Mouse (Mus musculus) neural tube, embryonic 13.5 days (tissue): ENCODE results near the gene Mrpl4. TPM values are rescaled to one million over a fixed set of nuclear protein-coding genes. Genes with fewer than 3 reads are reported as not detected.

Experiments
- ATAC-seq: fragments of 200-750 bp; cut with Nextera tagmentation; 2 replicates; pipeline ENCODE4 v1.8.0; 2017; ENCODE audit warnings: low read depth, mild to moderate bottlenecking, moderate TSS enrichment, moderate library complexity
- H3K27ac ChIP-seq: fragments of 300-500 bp; sonication (generic); replicated peaks from 2 replicates; pipeline ENCODE4 v1.5.1; 2015; ENCODE audit warnings: moderate library complexity, mild to moderate bottlenecking, inconsistent platforms
- H3K27me3 ChIP-seq: fragments of 300-500 bp; sonication (generic); 2 replicates; pipeline ENCODE4 v1.6.1; 2015; ENCODE audit warnings: mild to moderate bottlenecking, inconsistent platforms
- H3K36me3 ChIP-seq: fragments of 300-500 bp; sonication (generic); 2 replicates; pipeline ENCODE4 v1.6.1; 2015; ENCODE audit warnings: mild to moderate bottlenecking, inconsistent platforms
- H3K4me1 ChIP-seq: fragments of 300-500 bp; sonication (generic); replicated peaks from 2 replicates; pipeline ENCODE4 v1.6.1; 2015; ENCODE audit warnings: inconsistent platforms
- H3K4me2 ChIP-seq: fragments of 300-500 bp; sonication (generic); 2 replicates; pipeline ENCODE4 v1.6.1; 2015; ENCODE audit warnings: inconsistent platforms, mild to moderate bottlenecking, moderate library complexity
- H3K4me3 ChIP-seq: fragments of 300-500 bp; sonication (generic); 2 replicates; pipeline ENCODE4 v1.5.1; 2015; ENCODE audit warnings: mild to moderate bottlenecking, inconsistent platforms
- H3K9ac ChIP-seq: fragments of 300-500 bp; sonication (generic); 2 replicates; pipeline ENCODE4 v1.6.1; 2015; ENCODE audit warnings: moderate library complexity, mild to moderate bottlenecking, inconsistent platforms
- H3K9me3 ChIP-seq: fragments of 300-500 bp; sonication (generic); 2 replicates; pipeline ENCODE4 v1.6.1; 2016; ENCODE audit warnings: inconsistent platforms
- WGBS: fragments of 180-500 bp; shearing (Covaris S2); methylation state at CpG from one replicate; pipeline ENCODE4 v1.1.7; 2015; 5-methylcytosine and 5-hydroxymethylcytosine counted together
- polyA plus RNA-seq: library from polyadenylated mRNA; unstranded; fragments of >200 nt; fragmentation: Nextera tagmentation; extraction: Ambion mirVana; gene quantifications from 2 replicates; pipeline ENCODE4 v1.2.1, GENCODE M21; 2015

Gene Mrpl4
- polyA plus RNA-seq, 1 experiment from 2014 or later: 105 TPM

GRCm38 (mm10) chr9:20975431-20976215, 26.9 kb upstream of the Mrpl4 start:
- peak overlapping the region; percentile 97 for H3K4me2 ChIP-seq

GRCm38 (mm10) chr9:20976216-20976960, 26.1 kb upstream of the Mrpl4 start, which contains the start of gene S1pr2:
S1pr2 (minus strand) TSS chr9:20976781.
- Histone ChIP-seq H3K4me1 (peaks cover 44% of the 10 kb centered on the region), H3K9ac (peak within 1 kb of the TSS; percentile 88), H3K4me3 (peak within 1 kb of the TSS; percentile 76), H3K36me3 (no peaks in the 10 kb centered on the region), H3K4me2 (peak within 1 kb of the TSS; percentile 97), H3K27ac (peak within 1 kb of the TSS; percentile 74), H3K27me3 (peaks cover 6% of the 10 kb centered on the region; the same call in 1 of the 2 replicates), H3K9me3 (no peaks in the 10 kb centered on the region)
- ATAC-seq: peak; percentile 66
- under 1% methylated on average over 42 of the region's 47 CpGs for WGBS

More at GRCm38 (mm10) chr9:20975431-20976215, 26.9 kb upstream of the Mrpl4 start:
- peak; percentile 45 for ATAC-seq
- Histone ChIP-seq H3K9ac (peak overlapping the region; percentile 88), H3K4me3 (peak overlapping the region; percentile 76), H3K27me3 (peaks cover 6% of the 10 kb centered on the region; the same call in 1 of the 2 replicates), H3K36me3 (no peaks in the 10 kb centered on the region), H3K9me3 (no peaks in the 10 kb centered on the region), H3K27ac (peak overlapping the region; percentile 74), H3K4me1 (peaks cover 46% of the 10 kb centered on the region)
- under 1% methylated on average over 44 of the region's 45 CpGs for WGBS

- 3% methylated on average over 4 of the region's 4 CpGs for WGBS
Measured at GRCm38 (mm10) chr9:20976961-20977689, 25.4 kb upstream of the Mrpl4 start.

GRCm38 (mm10) chr9:20978409-20979095, 24.0 kb upstream of the Mrpl4 start:
- no peak overlapping the region for H3K9ac ChIP-seq
- no peaks in the 10 kb centered on the region for H3K36me3 ChIP-seq
- no peak for ATAC-seq
- H3K4me2 ChIP-seq: no peak overlapping the region
- no peak overlapping the region for H3K4me3 ChIP-seq
- peaks cover 26% of the 10 kb centered on the region for H3K4me1 ChIP-seq
- 61% methylated on average over 10 of the region's 10 CpGs for WGBS
- H3K27me3 ChIP-seq: peaks cover 6% of the 10 kb centered on the region; the same call in 1 of the 2 replicates
- no peaks in the 10 kb centered on the region for H3K9me3 ChIP-seq
- no peak overlapping the region for H3K27ac ChIP-seq

More at GRCm38 (mm10) chr9:20976961-20977689, 25.4 kb upstream of the Mrpl4 start:
- Histone ChIP-seq H3K9ac (peak overlapping the region; percentile 88; the same call in 1 of the 2 replicates), H3K36me3 (no peaks in the 10 kb centered on the region), H3K4me2 (peak overlapping the region; percentile 97), H3K4me3 (peak overlapping the region; percentile 76), H3K4me1 (peaks cover 36% of the 10 kb centered on the region), H3K27ac (peak overlapping the region; percentile 74; the same call in 1 of the 2 replicates), H3K9me3 (no peaks in the 10 kb centered on the region), H3K27me3 (peaks cover 6% of the 10 kb centered on the region; the same call in 1 of the 2 replicates)
- ATAC-seq: 0 out of 2 replicates have a peak, but pooled peaks have one; percentile 12

- WGBS: 71% methylated on average over 5 of the region's 5 CpGs
- H3K4me2 ChIP-seq: no peak overlapping the region
- ATAC-seq: no peak
Measured at GRCm38 (mm10) chr9:20979181-20979580, 23.4 kb upstream of the Mrpl4 start.

GRCm38 (mm10) chr9:20979769-20980168, 22.8 kb upstream of the Mrpl4 start:
- WGBS: 87% methylated on average over 7 of the region's 7 CpGs
- ATAC-seq: no peak

More at GRCm38 (mm10) chr9:20979181-20979580, 23.4 kb upstream of the Mrpl4 start:
- Histone ChIP-seq H3K9ac (no peak overlapping the region), H3K9me3 (no peaks in the 10 kb centered on the region), H3K27me3 (peaks cover 6% of the 10 kb centered on the region; the same call in 1 of the 2 replicates), H3K4me3 (no peak overlapping the region), H3K27ac (no peak overlapping the region), H3K4me1 (peaks cover 21% of the 10 kb centered on the region), H3K36me3 (no peaks in the 10 kb centered on the region)

GRCm38 (mm10) chr9:20982171-20982570, 20.4 kb upstream of the Mrpl4 start:
- ATAC-seq: no peak
- Histone ChIP-seq H3K4me3 (no peak overlapping the region), H3K27ac (no peak overlapping the region), H3K4me2 (no peak overlapping the region), H3K36me3 (no peaks in the 10 kb centered on the region), H3K4me1 (0 out of 2 replicates have a peak, but pooled peaks cover 4% of the 10 kb centered on the region), H3K9me3 (no peaks in the 10 kb centered on the region), H3K27me3 (no peaks in the 10 kb centered on the region), H3K9ac (no peak overlapping the region)
- 74% methylated on average over 3 of the region's 3 CpGs for WGBS

More at GRCm38 (mm10) chr9:20979769-20980168, 22.8 kb upstream of the Mrpl4 start:
- Histone ChIP-seq H3K36me3 (no peaks in the 10 kb centered on the region), H3K27me3 (peaks cover under 1% of the 10 kb centered on the region; the same call in 1 of the 2 replicates), H3K9ac (no peak overlapping the region), H3K4me2 (no peak overlapping the region), H3K4me1 (peaks cover 16% of the 10 kb centered on the region), H3K9me3 (no peaks in the 10 kb centered on the region), H3K27ac (no peak overlapping the region), H3K4me3 (no peak overlapping the region)

- Histone ChIP-seq H3K27me3 (peaks cover 2% of the 10 kb centered on the region; the same call in 1 of the 2 replicates), H3K9me3 (no peaks in the 10 kb centered on the region), H3K27ac (no peak overlapping the region), H3K4me2 (no peak overlapping the region), H3K4me1 (0 out of 2 replicates have a peak, but pooled peaks cover 4% of the 10 kb centered on the region), H3K4me3 (no peak overlapping the region), H3K9ac (no peak overlapping the region), H3K36me3 (no peaks in the 10 kb centered on the region)
- 64% methylated on average over 5 of the region's 5 CpGs for WGBS
- ATAC-seq: no peak
Measured at GRCm38 (mm10) chr9:20983169-20983568, 19.4 kb upstream of the Mrpl4 start.

GRCm38 (mm10) chr9:20986952-20987686, 15.4 kb upstream of the Mrpl4 start:
- Histone ChIP-seq H3K27ac (no peak overlapping the region), H3K9me3 (no peaks in the 10 kb centered on the region), H3K4me2 (no peak overlapping the region), H3K36me3 (no peaks in the 10 kb centered on the region), H3K4me3 (no peak overlapping the region), H3K4me1 (peaks cover 9% of the 10 kb centered on the region), H3K27me3 (peaks cover 6% of the 10 kb centered on the region; the same call in 1 of the 2 replicates), H3K9ac (no peak overlapping the region)
- 64% methylated on average over 15 of the region's 15 CpGs for WGBS
- ATAC-seq: no peak

GRCm38 (mm10) chr9:20987953-20988352, 14.6 kb upstream of the Mrpl4 start:
- no peak overlapping the region for H3K9ac ChIP-seq
- WGBS: 31% methylated on average over 7 of the region's 7 CpGs
- no peak for ATAC-seq
- no peaks in the 10 kb centered on the region for H3K36me3 ChIP-seq
- no peak overlapping the region for H3K27ac ChIP-seq
- no peak overlapping the region for H3K4me3 ChIP-seq
- H3K27me3 ChIP-seq: peaks cover 6% of the 10 kb centered on the region; the same call in 1 of the 2 replicates
- peaks cover 9% of the 10 kb centered on the region for H3K4me1 ChIP-seq
- no peak overlapping the region for H3K4me2 ChIP-seq
- H3K9me3 ChIP-seq: no peaks in the 10 kb centered on the region
